Mouse (Mus musculus) granulocyte monocyte progenitor cell, adult 5-6 weeks (primary cell): ENCODE data around the gene Nacad. TPM values are rescaled to one million over a fixed set of nuclear protein-coding genes. Genes with fewer than 3 reads are reported as not detected.
A peak's percentile ranks its signal among the peaks of the same experiment; 100 is the strongest.

Source experiments
- ATAC-seq: replicated peaks from 2 replicates; pipeline ENCODE4 v1.8.0; 2016; ENCODE audit warnings: mild to moderate bottlenecking, moderate TSS enrichment, inconsistent platforms; ENCODE audit not compliant: poor library complexity, severe bottlenecking
- total RNA-seq, 2 experiments: library from RNA; stranded (forward) in 1 of 2; stranded (reverse) in 1 of 2; fragments of 200-712, 200-1000 nt in 1 of 2; fragments of >200 nt in 1 of 2; fragmentation: Nextera tagmentation in 1 of 2; gene quantifications; 2 replicates each; pipeline ENCODE4 v1.2.3; 2014 to 2017

The Nacad gene
- total RNA-seq, 2 experiments from 2014 or later = not detected

GRCm38 (mm10) chr11:6604604-6604936 is 1.3 kb downstream of the Nacad start:
- ATAC-seq = no peak

GRCm38 (mm10) chr11:6603887-6604603 is 1.8 kb downstream of the Nacad start:
- ATAC-seq = peak; percentile 45

GRCm38 (mm10) chr11:6603224-6603623 is 2.6 kb downstream of the Nacad start:
- ATAC-seq = no peak

- no peak for ATAC-seq
Measured at GRCm38 (mm10) chr11:6602662-6603061, 3.2 kb downstream of the Nacad start.

- no peak for ATAC-seq
Measured at GRCm38 (mm10) chr11:6601649-6602480, 4.0 kb downstream of the Nacad start.

- ATAC-seq = no peak
Measured at GRCm38 (mm10) chr11:6600284-6600944, 5.4 kb downstream of the Nacad start.

GRCm38 (mm10) chr11:6599831-6600230 is 6.0 kb downstream of the Nacad start:
- ATAC-seq = no peak

GRCm38 (mm10) chr11:6599011-6599681 is 6.7 kb downstream of the Nacad start:
- no peak for ATAC-seq

GRCm38 (mm10) chr11:6598191-6598889 is 7.5 kb downstream of the Nacad start:
- ATAC-seq = no peak

- peak; percentile 21; the same call in 1 of the 2 replicates for ATAC-seq
Measured at GRCm38 (mm10) chr11:6597523-6597922, 8.3 kb downstream of the Nacad start.

- no peak for ATAC-seq
Measured at GRCm38 (mm10) chr11:6596616-6597015, 9.2 kb downstream of the Nacad start.

- no peak for ATAC-seq
Measured at GRCm38 (mm10) chr11:6596205-6596604, 9.6 kb downstream of the Nacad start.

- ATAC-seq = no peak
Measured at GRCm38 (mm10) chr11:6595339-6595738, 10.5 kb downstream of the Nacad start.

- no peak for ATAC-seq
Measured at GRCm38 (mm10) chr11:6594845-6595244, 11.0 kb downstream of the Nacad start.

GRCm38 (mm10) chr11:6593406-6593805 is 12.4 kb downstream of the Nacad start:
- no peak for ATAC-seq

- ATAC-seq = peak; percentile 68
Measured at GRCm38 (mm10) chr11:6590933-6591675, 14.7 kb downstream of the Nacad start.

- ATAC-seq = no peak
Measured at GRCm38 (mm10) chr11:6589838-6590237, 16.0 kb downstream of the Nacad start.

- no peak for ATAC-seq
Measured at GRCm38 (mm10) chr11:6588295-6588694, 17.6 kb downstream of the Nacad start.

- no peak for ATAC-seq
Measured at GRCm38 (mm10) chr11:6587249-6587940, 18.5 kb downstream of the Nacad start.
